Mouse (Mus musculus) hindbrain, embryonic 16.5 days (tissue): Measurements from ENCODE around the gene Piezo1. TPM values are rescaled to one million over a fixed set of nuclear protein-coding genes. Genes with fewer than 3 reads are reported as not detected.

Experiments used
- ATAC-seq: fragments of 200-750 bp; cut with Nextera tagmentation; 2 replicates; pipeline ENCODE4 v1.8.0; 2017; ENCODE audit warnings: moderate TSS enrichment, moderate library complexity
- H3K27ac ChIP-seq: fragments of 300-500 bp; sonication (generic); 2 replicates; pipeline ENCODE4 v1.5.1; 2014; ENCODE audit warnings: low read depth, mild to moderate bottlenecking, control low read depth, low read length, moderate library complexity
- H3K27me3 ChIP-seq: fragments of 300-500 bp; sonication (generic); replicated peaks from 2 replicates; pipeline ENCODE4 v1.6.1; 2014; ENCODE audit warnings: low read length; ENCODE audit not compliant: control insufficient read depth, insufficient read depth
- H3K36me3 ChIP-seq: fragments of 300-500 bp; sonication (generic); 2 replicates; pipeline ENCODE4 v1.6.1; 2014; ENCODE audit warnings: mild to moderate bottlenecking, low read length, moderate library complexity, mixed read lengths; ENCODE audit not compliant: control insufficient read depth, insufficient read depth
- H3K4me1 ChIP-seq: fragments of 300-500 bp; sonication (generic); 2 replicates; pipeline ENCODE4 v1.6.1; 2014; ENCODE audit warnings: low read depth, low read length; ENCODE audit not compliant: control insufficient read depth, insufficient read depth
- H3K4me2 ChIP-seq: fragments of 300-500 bp; sonication (generic); 2 replicates; pipeline ENCODE4 v1.6.1; 2014; ENCODE audit warnings: mild to moderate bottlenecking, low read length, control low read depth, moderate library complexity
- H3K4me3 ChIP-seq: fragments of 300-500 bp; sonication (generic); 2 replicates; pipeline ENCODE4 v1.5.1; 2014; ENCODE audit warnings: mild to moderate bottlenecking, low read length, control low read depth, moderate library complexity
- H3K9ac ChIP-seq: fragments of 300-500 bp; sonication (generic); 2 replicates; pipeline ENCODE4 v1.6.1; 2014; ENCODE audit warnings: low read depth, mild to moderate bottlenecking, control low read depth, low read length, moderate library complexity
- H3K9me3 ChIP-seq: fragments of 300-500 bp; sonication (generic); 2 replicates; pipeline ENCODE4 v1.6.1; 2014; ENCODE audit warnings: mild to moderate bottlenecking, low read length, moderate library complexity; ENCODE audit not compliant: control insufficient read depth
- WGBS: fragments of 180-500 bp; shearing (Covaris S2); extraction: QIAGEN DNeasy Blood & Tissue Kit; methylation state at CpG from one replicate; pipeline ENCODE4 v1.1.7; 2014; 5-methylcytosine and 5-hydroxymethylcytosine counted together
- polyA plus RNA-seq: library from polyadenylated mRNA; unstranded; fragments of >200 nt; fragmentation: Nextera tagmentation; extraction: Ambion mirVana; gene quantifications from 2 replicates; pipeline ENCODE4 v1.2.1, GENCODE M21; 2015

Piezo1 gene
- polyA plus RNA-seq, 1 experiment from 2014 or later, result 1.7 TPM

DNA sequence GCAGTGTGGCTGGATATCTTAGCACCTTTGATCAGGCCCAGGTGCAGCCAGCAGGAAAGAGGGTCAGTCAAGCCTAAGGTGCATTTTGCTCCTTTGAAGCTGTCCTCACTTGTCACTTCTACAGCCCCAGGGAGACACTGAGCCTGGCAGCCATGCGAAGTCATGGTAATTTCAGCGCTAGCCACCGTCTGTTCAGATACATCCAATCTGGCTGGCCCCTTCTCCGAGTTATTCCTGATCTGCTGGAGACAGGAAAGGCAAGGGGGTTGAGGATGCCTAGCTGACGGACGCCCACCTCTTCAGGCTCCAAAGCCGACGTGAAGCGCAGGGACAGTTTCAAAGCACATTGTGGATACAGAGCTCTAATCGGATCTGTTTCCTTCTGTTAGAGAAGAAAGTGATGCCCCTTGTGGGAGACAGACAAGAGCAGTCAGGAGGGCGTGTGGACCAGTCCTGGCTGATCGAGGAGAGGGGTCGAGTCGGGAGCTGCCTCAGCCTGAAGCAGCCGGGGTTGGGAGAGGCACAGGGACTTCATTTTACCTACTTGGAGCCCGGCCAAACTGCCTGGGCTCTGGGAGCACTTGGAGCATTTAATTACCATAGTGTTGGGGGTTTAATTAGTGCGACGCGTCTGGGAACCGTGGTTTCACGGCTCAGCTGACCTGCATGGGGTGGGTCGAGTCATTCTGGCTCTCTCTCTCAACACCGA is 27.3 kb downstream of the Piezo1 start:
- H3K27me3 ChIP-seq, result no peaks in the 10 kb centered on the region
- ATAC-seq, result peak; percentile 49
- no peaks in the 10 kb centered on the region for H3K36me3 ChIP-seq
- no peak overlapping the region for H3K4me3 ChIP-seq
- no peaks in the 10 kb centered on the region for H3K9me3 ChIP-seq
- peak overlapping the region; percentile 54 for H3K27ac ChIP-seq
- 10% methylated on average over 23 of the region's 23 CpGs for WGBS
- peak overlapping the region; percentile 35 for H3K9ac ChIP-seq
- peak overlapping the region; percentile 44 for H3K4me2 ChIP-seq
- peaks cover 19% of the 10 kb centered on the region for H3K4me1 ChIP-seq

DNA sequence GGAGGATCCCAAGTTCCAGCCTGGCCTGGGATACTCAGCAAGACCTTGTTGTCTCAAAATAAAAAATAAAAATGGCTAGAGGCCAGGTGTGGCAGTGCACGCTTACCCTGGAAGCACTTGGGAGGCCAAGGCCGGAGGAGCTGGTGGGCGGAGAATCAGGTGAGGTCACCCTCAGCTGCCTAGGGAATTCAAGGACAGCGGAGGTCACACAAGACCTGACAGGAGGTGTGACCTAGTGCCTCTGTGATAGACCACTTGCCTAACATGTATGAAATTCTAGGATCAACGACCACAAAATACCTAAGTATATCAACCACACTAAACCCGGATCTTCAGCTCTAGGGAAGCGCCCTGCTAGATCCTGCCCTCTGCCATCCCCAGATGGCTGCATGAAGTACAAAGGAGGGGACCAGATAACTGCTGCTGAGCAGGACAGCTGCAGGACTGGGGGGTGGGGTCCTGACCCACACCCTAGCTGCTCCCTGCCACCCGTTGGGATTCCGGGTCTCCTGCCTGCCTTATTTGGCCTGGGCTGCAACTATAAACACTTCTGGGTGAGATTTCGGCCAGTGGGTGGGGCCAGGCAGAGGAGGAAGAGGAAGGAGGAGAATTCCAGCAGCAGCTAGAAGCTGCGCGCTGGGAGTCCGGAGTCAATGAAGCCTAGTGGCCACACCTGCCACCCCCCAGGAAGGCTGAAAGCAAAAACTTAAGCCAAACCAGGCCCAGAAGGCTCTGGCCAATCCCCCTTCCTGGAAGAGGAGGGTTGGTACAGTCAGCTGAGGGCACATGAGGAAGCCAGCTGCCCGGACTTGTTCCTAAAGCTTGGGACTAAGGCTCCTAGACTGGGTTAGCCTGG is 28.1 kb downstream of the Piezo1 start:
- Histone ChIP-seq H3K4me3 (no peak overlapping the region), H3K9me3 (no peaks in the 10 kb centered on the region), H3K27me3 (no peaks in the 10 kb centered on the region), H3K9ac (peak overlapping the region; percentile 35), H3K4me1 (peaks cover 19% of the 10 kb centered on the region), H3K27ac (peak overlapping the region; percentile 51), H3K36me3 (no peaks in the 10 kb centered on the region), H3K4me2 (no peak overlapping the region; the same call in 1 of the 2 replicates)
- WGBS, result 52% methylated on average over 14 of the region's 14 CpGs
- ATAC-seq, result peak; percentile 48; the same call in 1 of the 2 replicates

DNA sequence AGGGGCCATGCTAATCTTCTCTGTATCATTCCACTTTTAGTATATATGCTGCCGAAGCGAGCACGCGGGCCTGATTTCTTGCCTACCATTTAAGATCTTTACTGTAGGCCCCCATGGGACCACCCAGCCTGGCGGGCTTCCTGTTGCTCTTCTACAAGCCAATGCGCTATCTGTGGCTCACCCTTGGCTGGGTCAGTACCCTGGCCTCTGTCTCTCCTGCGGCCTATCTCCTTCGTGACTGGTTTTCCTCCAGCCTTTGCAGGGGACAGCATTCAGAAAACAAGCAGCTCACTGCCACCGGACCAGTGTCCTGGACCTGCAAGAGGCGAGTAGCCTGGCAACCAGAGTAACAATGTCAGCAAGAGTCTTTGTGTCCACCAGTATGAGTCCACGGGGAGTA is 30.5 kb downstream of the Piezo1 start:
- H3K9me3 ChIP-seq, result no peaks in the 10 kb centered on the region
- no peaks in the 10 kb centered on the region for H3K27me3 ChIP-seq
- no peak overlapping the region for H3K4me3 ChIP-seq
- H3K9ac ChIP-seq, result no peak overlapping the region
- 70% methylated on average over 11 of the region's 11 CpGs for WGBS
- no peak overlapping the region for H3K4me2 ChIP-seq
- H3K27ac ChIP-seq, result no peak overlapping the region
- peaks cover 19% of the 10 kb centered on the region for H3K4me1 ChIP-seq
- no peaks in the 10 kb centered on the region for H3K36me3 ChIP-seq
- ATAC-seq, result no peak

DNA sequence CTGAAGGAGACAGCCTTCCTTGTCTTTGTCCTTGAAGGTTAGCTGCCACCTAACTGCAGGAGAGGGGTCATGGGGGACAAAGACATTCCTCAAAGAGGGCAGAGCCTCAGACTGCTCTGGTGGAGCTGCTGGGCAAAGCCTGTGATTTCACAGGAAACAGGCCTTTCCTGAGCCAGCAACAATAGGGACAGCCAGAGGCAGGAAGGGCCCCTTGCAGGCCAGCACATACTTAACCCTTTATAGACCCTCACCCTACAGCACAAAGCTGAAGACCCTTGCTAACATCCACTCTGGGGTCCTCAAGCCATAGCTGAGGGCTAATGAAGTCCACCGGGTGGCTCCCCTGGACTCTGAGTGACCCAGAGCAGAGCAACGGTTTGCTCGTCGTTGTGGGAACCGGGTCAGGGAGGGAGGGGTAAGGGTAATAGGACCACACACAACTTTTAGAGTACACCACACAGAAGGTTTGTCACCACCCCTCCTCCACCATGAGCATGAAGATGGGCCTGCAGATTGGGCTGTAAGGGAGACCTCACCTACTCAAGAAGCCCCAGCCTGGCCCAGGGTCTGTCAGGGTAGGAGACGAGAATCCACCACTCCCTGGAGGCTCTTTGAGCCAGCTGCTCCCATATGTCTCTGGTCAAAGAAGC is 33.5 kb downstream of the Piezo1 start:
- Histone ChIP-seq H3K4me2 (no peak overlapping the region), H3K27ac (no peak overlapping the region)
- no peak for ATAC-seq

DNA sequence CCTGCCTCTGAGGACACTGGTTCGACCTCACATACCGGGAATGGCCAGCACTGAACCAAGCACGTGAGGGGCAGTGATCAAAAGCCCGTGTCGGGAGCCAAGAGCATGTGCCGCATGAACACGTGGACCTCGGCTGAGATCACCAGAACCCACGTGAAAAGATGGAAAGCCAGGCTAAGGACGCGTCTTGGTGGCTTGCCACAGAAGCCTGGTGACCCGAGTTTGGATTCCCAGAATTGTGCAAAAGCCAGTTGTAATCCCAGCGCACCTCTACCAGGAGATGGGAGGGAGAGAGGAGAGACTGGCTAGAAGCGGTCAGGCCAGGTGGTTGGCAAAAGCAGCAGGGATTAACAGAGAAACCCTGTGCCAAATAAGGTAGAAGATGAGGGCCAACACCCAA is 35.4 kb downstream of the Piezo1 start:
- no peaks in the 10 kb centered on the region for H3K4me1 ChIP-seq
- no peak overlapping the region for H3K27ac ChIP-seq
- H3K27me3 ChIP-seq, result no peaks in the 10 kb centered on the region
- no peak overlapping the region for H3K4me2 ChIP-seq
- no peaks in the 10 kb centered on the region for H3K9me3 ChIP-seq
- H3K9ac ChIP-seq, result no peak overlapping the region
- 94% methylated on average over 14 of the region's 14 CpGs for WGBS
- H3K4me3 ChIP-seq, result no peak overlapping the region
- no peaks in the 10 kb centered on the region for H3K36me3 ChIP-seq
- ATAC-seq, result no peak

More for the DNA sequence above, 33.5 kb downstream of the Piezo1 start:
- 16% methylated on average over 6 of the region's 6 CpGs for WGBS
- Histone ChIP-seq H3K27me3 (no peaks in the 10 kb centered on the region), H3K9me3 (no peaks in the 10 kb centered on the region), H3K4me3 (no peak overlapping the region), H3K9ac (no peak overlapping the region), H3K4me1 (no peaks in the 10 kb centered on the region), H3K36me3 (no peaks in the 10 kb centered on the region)

DNA sequence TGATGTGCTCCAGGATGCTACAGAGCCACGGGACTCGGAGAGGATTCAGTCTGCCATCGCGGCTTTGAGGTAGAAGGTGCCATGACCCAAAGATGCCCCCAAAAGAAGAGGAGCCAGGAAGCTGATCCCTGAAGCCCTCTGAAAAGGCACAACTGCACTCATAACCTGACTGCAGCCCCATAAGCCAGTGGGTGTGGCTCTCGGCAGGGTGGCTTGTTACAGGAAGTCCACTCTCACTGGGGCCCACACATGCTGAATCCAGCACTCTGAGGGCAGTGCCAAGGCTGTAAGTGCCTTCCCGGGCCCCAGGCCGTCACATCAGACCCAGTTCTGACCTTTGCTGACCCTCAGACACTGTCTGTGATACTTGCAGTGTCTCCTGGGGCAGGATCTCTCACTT is 38.7 kb downstream of the Piezo1 start:
- WGBS, result 86% methylated on average over 7 of the region's 7 CpGs
- H3K4me3 ChIP-seq, result no peak overlapping the region
- H3K27ac ChIP-seq, result no peak overlapping the region
- no peak overlapping the region for H3K4me2 ChIP-seq
- no peaks in the 10 kb centered on the region for H3K9me3 ChIP-seq
- no peaks in the 10 kb centered on the region for H3K36me3 ChIP-seq
- no peak for ATAC-seq
- no peak overlapping the region for H3K9ac ChIP-seq
- no peaks in the 10 kb centered on the region for H3K27me3 ChIP-seq
- H3K4me1 ChIP-seq, result no peaks in the 10 kb centered on the region

DNA sequence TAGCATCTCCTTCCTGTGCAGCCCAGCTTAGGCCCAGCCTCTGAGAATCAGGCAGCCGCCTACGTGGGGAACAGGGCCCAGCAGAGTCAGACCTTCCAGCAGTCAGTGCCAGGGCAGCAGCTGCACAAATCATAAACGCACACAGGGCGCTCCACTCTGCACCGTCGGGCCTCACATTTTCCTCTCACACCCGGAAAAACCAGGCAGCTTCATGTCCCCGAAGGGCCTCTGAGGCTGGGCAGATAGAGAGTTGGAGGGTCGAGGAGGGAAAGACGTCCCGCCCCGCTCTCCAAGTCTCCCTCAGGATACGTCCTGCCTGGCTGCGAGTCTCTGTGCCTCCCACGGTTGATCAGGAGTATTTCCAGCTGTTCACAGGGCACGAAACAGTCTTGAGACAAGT is 39.6 kb downstream of the Piezo1 start:
- no peak for ATAC-seq
- Histone ChIP-seq H3K4me1 (no peaks in the 10 kb centered on the region), H3K9me3 (no peaks in the 10 kb centered on the region), H3K4me2 (no peak overlapping the region), H3K4me3 (no peak overlapping the region), H3K27ac (no peak overlapping the region), H3K27me3 (no peaks in the 10 kb centered on the region), H3K36me3 (no peaks in the 10 kb centered on the region), H3K9ac (no peak overlapping the region)
- WGBS, result 77% methylated on average over 16 of the region's 16 CpGs

DNA sequence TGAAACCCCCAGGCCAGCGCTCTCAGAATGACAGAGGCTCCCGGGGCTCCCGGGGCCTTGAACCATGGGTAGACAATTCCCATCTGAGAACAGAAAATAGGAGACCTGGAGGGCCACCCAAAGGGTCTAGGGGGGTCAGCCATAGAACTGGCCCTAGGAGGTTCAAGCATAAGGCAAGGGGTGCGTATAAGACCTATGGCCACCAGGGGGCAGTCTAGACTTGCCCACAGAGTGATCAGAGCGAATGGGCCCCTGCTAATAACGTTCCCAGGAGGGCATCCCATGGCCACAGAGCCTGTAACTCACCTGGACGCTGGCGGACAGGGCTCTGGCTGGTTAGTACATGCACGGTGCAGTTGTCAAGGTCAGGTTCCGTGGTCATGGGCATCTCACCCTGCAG is 50.3 kb downstream of the Piezo1 start:
- Histone ChIP-seq H3K36me3 (no peaks in the 10 kb centered on the region), H3K27me3 (no peaks in the 10 kb centered on the region), H3K9ac (no peak overlapping the region), H3K4me1 (no peaks in the 10 kb centered on the region), H3K27ac (no peak overlapping the region), H3K4me3 (no peak overlapping the region), H3K9me3 (no peaks in the 10 kb centered on the region), H3K4me2 (no peak overlapping the region)
- 36% methylated on average over 10 of the region's 10 CpGs for WGBS
- ATAC-seq, result peak; percentile 75; the same call in 1 of the 2 replicates

DNA sequence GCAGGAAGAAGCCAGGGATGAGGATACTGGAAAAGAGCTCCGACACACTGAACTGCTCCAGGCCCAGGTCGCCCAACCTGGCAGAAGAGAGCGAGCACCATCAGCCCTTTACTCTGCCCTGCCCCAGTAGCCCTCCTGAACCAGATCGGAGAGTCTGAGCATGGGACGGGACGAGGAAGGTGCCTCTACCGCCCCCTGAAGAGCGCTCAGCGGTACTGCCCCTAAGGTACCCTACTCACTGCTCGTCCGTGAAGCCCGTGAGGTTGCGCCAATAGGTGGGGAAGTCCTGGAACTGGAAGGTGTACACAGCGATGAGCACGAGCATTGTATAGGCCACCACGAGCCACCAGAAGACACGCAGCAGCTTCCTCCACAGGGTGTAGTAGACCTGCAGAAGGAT is 53.2 kb downstream of the Piezo1 start:
- Histone ChIP-seq H3K27me3 (no peaks in the 10 kb centered on the region), H3K9me3 (no peaks in the 10 kb centered on the region), H3K4me1 (no peaks in the 10 kb centered on the region), H3K4me2 (no peak overlapping the region), H3K36me3 (no peaks in the 10 kb centered on the region), H3K4me3 (no peak overlapping the region), H3K27ac (no peak overlapping the region), H3K9ac (no peak overlapping the region)
- no peak for ATAC-seq
- 62% methylated on average over 17 of the region's 17 CpGs for WGBS
